Mouse (Mus musculus) layer of hippocampus, postnatal 36 days (tissue): ENCODE data around the gene Lhx8. TPM values are rescaled to one million over a fixed set of nuclear protein-coding genes. Genes with fewer than 3 reads are reported as not detected.

Experiments used
- DNase-seq, 2 experiments: peaks; one replicate each; pipeline ENCODE4 v3.0.0; 2022
- total RNA-seq, 2 experiments: library from RNA; stranded (reverse); gene quantifications; 2 replicates each; pipeline ENCODE4 v1.2.3; 2021

The Lhx8 gene
- not detected for total RNA-seq

GRCm38 (mm10) chr3:154330181-154331002 is at the start of gene Lhx8:
Gene Lhx8, minus strand, starts transcription at chr3:154330659.
- DNase-seq = no peak

GRCm38 (mm10) chr3:154373536-154373935 is 43.1 kb upstream of the Lhx8 start:
- no peak for DNase-seq

DNA sequence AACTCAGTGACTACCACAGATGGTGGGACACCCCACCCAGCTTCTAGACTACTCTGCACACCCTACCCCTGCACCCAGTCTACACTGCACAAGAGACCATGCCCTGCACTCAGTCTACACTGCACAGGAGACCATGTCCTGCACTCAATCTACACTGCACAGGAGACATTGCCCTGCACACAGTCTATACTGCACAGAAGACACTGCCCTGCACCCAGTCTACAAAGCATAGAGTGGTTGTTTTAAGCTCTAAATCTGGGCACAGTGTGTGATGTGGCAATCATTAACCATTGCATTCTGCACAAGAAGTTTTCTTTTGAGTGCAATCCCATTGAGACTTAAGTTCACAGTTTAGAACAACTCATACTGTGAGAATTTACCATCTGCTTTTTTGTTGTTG is 42.2 kb upstream of the Lhx8 start:
- DNase-seq = no peak

- DNase-seq = peak; percentile 8 to 11
Measured at GRCm38 (mm10) chr3:154367327-154367726, 36.9 kb upstream of the Lhx8 start.

- no peak for DNase-seq
Measured at GRCm38 (mm10) chr3:154364604-154365209, 34.2 kb upstream of the Lhx8 start.

- no peak for DNase-seq
Measured at GRCm38 (mm10) chr3:154363507-154363906, 33.0 kb upstream of the Lhx8 start.

DNA sequence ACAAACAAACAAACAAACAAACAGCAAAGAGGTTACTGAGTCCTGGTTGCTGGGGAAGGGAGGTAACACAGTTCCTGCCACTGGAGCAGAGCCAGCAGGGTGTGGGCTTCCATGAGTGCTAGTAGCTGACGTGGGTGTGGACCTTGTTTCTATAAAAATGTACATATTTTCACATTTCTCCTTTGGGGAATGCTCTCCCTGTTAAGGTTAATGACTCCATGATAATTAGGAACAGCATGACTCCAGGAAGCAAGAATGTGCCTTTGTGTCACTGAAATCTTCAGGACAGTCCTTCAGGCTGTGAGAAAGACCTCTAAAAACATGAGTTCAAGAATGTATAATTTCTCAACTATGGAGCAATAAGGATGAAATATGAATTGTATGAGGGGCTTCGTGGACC is 28.8 kb upstream of the Lhx8 start:
- DNase-seq = no peak

DNA sequence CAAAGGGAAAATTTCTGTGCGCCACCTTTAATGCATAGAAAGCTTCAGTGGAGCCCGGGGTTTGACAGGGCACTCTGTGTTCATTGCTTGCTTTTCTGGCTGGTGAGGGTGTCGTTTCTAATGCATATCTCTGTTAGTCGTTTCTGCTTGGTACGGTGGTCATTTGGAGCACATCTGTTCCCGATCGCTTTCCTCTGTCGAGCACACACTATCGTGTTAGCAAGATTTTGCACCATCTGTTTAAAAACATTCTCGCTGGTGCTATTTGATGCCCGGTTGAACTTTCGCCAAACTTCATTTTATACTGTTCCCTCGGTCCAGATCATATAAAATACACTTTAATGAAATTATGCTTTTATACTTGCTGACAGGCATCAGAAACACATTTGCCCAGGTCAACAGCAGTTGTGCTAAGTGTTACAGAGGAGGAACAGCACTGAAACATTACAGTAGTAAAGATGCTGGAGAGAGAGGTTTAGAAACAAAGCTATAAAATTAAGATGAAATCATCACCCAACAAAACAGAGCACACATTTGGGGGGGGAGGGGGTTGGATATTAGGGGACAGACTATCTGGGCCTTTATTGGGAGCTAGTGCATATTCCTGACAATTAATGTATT is 9.9 kb upstream of the Lhx8 start:
- no peak for DNase-seq

- no peak for DNase-seq
Measured at GRCm38 (mm10) chr3:154339649-154340260, 9.3 kb upstream of the Lhx8 start.

DNA sequence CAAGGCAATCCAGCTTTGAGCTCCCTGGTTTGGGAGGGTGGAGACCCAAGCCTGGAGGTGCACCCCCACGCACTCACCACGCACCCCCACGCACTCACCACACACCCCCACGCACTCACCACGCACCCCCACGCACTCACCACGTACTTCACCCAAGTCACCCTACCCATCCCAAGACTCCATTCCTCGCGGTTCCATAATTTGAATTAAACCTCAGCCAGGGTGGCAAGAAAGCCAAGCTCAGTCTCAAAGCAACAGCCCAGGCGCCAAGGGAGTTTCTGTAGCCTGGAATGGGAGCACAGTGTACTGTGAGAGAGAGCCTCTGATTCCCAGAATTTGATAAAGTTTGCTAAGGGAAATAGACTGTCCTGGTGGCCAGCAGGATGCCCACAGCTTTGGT is 4.3 kb upstream of the Lhx8 start:
- DNase-seq = no peak

GRCm38 (mm10) chr3:154333401-154333999 is 3.0 kb upstream of the Lhx8 start:
- DNase-seq = no peak

DNA sequence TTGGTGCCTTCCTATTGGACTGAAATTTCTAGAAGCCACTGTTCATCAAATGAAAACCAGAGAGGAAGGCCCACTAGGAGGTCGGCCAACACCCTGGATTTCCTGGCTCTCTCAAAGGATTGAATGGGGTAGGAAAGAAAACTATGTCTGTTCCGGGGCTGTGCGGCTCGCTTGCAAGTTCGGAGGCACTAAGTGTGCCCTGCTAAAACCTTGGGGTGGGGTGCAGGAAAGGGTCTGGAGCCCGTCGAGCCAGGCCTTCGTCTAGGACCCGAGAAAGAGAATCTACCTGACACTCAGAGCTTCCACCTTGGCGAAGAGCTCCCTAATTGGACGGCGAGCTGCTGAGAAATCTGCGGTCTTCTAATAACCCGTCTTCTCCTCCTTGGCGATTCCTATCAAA is 2.5 kb upstream of the Lhx8 start:
- no peak for DNase-seq

DNA sequence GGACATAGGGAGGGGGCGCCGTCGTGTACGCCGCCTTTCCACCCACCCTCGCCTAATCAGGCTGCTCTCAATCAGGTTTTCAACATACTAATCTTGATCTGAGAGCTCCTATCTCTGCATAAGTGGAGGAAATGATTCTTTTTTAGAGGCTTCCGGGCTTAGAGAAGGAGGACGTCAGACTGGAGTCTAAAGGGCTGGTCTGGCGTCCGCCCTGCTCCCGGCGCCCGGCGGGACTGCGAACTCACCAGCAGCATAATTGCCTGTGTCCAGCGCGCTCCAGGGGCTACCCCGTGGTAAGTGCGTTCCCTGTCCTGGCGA is 1.7 kb upstream of the Lhx8 start:
- no peak for DNase-seq

- no peak for DNase-seq
Measured at GRCm38 (mm10) chr3:154331506-154332212, 1.2 kb upstream of the Lhx8 start.

GRCm38 (mm10) chr3:154331003-154331340 is 513 bp upstream of the Lhx8 start:
- no peak for DNase-seq

DNA sequence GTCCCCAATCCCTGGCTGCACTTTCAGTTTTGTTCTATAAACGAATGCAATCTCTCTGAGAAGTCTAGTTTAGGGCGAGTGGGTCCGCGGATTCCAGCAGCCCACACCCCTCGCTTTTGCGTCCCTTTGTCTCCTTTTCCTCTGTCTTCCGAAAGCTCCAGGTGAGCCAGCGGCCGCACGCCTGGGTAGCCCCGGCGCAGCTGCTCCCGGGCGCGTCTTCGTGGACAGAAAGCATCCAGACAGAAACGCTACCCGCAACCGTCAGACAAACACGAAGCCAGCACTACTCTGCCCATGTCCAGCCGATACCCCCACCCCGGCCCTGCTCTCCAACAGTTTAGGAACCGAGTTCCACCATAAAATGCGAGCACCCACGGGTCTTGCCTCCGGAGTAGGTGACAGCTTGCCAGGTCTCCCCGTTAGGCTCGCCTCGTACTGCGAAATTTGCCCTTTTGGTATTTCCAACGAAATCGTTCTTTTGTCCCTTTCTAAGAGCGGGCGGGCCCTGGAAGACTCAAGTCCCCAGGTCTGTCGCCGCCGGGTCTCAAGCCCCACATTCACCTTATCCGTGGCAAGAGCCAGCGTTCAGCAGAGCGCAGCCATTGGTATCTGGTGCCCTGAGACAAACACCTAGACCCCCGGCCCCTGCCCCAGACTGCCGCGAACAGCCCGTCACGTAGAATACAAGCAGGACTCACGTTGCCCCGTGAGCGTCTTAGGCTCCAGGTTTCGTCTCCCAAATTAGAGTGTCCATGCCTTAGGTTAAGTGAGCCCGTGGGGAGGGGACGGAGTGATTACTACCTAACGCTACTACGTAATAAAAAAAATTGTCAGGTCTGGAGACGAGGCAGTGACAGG is 907 bp downstream of the Lhx8 start:
- DNase-seq = peak in 1 of 2 experiments; percentile 7

DNA sequence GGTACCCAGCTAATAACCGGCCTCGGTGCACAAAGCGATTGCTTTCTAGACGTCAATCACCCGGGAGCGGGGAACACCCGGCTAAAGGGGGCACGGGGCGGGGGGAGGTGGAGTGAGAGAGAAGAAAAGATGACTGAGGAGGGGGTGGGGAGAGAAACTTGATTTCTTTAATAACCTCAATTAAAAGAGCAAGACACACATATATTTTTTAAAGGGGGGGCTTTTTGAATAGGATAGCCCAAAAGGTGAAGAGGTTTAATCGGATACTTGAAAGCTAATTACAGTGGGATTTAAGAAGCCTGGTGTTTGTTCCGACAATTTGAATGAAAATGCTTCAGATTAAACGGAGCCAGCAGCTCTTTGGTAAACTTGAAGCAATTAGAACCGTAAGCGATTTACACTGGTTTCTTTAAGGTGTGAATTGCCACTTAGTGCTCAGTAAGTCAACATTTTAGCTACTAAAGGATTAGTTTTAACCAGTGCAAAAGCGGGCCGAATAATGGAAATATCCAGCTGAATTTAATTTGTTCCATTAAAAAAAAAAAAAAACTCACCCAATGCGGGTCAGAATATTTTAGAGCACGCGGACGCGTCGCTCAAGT is 1.6 kb downstream of the Lhx8 start:
- DNase-seq = no peak

- no peak for DNase-seq
Measured at GRCm38 (mm10) chr3:154327883-154328720, 2.4 kb downstream of the Lhx8 start.

GRCm38 (mm10) chr3:154327110-154327882 is 3.2 kb downstream of the Lhx8 start:
- DNase-seq = no peak
